Mouse (Mus musculus): Measurements from ENCODE around the gene 1700088E04Rik. TPM values are rescaled to one million over a fixed set of nuclear protein-coding genes. Genes with fewer than 3 reads are reported as not detected.
A peak's percentile ranks its signal among the peaks of the same experiment; 100 is the strongest.

The 1700088E04Rik gene
- 1 to 10 TPM in 1 of 2 experiments, under 1 TPM in 1; 0.54 to 1.1 TPM for total RNA-seq (2021)
- long read RNA-seq, experiment 1, result 0 reads
- long read RNA-seq, experiment 2, partial matches to known transcripts, result 0 of 3 reads
- long read RNA-seq, experiment 2, other reads (novel, unspliced or antisense), result 0 of 3 reads

DNA sequence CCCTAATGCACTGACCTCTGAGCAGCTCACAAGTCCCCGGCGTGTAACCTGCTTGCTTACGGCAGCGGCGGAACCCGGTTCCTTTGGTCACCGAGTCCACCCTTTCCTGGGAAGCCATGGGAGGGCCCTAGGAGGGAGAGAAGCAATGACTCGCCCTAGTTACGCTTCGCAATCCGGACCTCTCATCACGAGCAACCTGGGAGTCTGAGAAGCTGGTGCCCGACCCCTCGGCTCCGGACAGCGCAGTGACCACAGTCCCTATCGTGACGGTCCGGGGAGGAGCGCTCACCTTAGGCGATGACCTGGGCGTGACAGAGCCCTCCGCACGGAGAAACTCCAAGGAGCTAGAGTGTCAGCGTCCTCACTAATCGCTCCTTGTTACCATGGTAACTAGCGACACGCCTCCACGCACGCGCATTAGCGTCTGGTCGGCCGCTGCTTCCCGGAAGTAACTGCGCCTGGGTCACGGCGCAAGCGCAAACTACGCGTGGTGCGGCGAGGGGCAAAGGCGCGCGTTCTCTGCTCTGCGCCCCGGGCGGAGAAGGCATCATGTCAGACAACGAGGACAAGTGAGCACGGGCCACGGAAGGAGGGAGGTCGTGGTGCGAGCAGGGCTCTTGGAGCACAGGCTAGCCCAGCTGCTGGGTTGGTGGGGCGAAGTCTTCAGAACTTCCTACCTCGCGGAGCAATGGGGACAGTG is at the start of gene 1700088E04Rik, which contains the start of gene Polr2f:
TSS of gene 1700088E04Rik (minus strand) at position 388 of the 700 bp plus-strand sequence.
TSS of gene Polr2f (plus strand) at position 144 of the 700 bp plus-strand sequence.
- peak; percentile 95 for DNase-seq

DNA sequence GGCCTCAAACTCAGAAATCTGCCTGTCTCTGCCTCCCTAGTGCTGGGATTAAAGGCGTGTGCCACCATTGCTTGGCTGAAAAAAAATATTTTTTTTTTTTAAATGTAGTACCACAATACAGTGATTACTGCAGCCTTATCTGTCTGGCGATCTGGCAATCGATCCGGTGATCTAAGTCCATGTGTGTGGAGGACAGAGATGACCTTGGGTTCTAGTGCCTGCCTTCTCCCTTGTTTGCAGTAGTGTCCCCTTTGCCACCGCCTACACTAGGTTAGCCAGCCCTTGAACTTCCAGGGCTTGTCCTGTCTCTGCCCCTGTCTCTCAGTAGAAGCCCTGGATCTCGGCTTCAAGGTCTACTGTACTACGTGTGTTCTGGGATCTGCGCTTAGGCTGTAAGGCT is 46.8 kb upstream of the 1700088E04Rik start:
- DNase-seq, result no peak

DNA sequence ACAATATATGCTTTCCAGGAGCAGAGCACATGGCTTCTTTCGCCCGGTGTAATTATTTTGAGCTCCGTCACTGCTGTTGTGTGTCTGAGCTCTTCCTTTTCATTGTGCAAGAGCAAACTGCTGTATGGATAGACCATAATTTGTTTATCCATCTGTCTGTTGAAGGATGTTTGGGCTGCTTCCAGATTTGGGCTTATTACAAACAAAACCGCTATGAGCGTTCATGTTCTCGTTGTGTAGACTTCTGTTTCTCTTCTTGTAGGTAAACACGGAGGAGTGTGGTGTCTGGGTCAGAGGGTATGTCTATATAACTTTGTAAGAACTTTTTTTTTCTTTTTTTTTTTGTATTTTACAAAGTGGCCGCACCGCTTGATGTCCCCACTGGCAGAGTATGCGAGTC is 44.2 kb upstream of the 1700088E04Rik start:
- DNase-seq, result no peak

DNA sequence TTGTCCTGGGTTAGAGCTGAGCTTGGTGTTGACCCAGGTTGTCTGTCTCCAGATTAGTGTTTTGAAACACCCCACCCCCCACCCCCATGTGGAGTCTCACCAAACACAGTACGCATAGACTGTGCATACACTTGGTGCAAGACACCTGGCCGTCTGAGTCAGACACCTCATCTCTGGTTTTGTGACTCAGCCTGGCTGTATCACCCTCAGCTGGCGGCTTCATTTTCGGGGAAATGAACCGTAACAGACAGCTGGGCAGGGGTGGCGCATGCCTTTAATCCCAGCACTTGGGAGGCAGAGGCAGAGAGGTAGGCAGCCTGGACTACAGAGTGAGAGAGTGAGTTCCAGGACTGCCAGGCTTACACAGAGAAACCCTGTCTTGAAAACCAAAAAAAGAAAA is 35.9 kb upstream of the 1700088E04Rik start:
- no peak for DNase-seq

DNA sequence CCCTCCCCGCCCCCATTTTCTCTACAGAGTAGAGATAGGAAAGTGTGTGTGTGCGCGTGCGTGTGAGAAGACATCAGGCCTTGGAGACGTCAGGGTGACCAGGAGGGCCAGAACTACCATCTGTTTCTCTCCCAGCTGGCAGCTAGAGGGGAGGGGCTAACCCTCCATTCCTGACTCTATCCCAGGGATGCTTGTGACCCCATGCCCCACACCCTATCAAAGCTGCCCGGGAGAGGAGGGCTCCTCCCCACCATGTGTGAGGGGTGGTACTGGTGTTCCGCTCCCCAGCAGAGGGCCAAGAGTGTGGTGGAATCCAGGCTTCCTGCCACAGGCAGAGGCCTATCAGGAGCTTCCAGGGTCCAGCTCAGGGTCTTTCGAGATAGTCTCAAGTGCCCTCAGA is 25.7 kb upstream of the 1700088E04Rik start:
- DNase-seq, result no peak

DNA sequence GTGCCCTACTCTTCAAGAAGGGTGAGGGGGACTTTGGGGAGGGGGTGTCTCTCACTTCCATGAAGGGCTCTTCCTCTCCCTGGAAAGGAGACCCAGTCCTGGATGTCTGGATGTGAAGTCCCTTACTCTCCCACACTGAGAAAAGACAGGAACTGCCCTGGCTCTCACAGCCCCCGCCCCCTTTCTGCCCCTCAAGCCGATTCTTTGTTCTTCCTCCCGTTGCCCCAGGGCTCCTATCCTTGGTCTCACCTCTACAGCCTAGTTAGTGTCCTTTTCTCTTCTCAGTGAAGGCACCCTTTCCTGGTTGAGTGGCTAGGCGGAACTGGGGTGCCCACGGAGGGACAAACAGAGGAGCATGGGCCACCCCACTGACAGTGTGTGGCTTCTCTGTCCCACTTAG is 24.1 kb upstream of the 1700088E04Rik start, which contains the start of gene Sox10:
TSS of gene Sox10 (minus strand) at position 101 of the 400 bp plus-strand sequence.
- no peak for DNase-seq

DNA sequence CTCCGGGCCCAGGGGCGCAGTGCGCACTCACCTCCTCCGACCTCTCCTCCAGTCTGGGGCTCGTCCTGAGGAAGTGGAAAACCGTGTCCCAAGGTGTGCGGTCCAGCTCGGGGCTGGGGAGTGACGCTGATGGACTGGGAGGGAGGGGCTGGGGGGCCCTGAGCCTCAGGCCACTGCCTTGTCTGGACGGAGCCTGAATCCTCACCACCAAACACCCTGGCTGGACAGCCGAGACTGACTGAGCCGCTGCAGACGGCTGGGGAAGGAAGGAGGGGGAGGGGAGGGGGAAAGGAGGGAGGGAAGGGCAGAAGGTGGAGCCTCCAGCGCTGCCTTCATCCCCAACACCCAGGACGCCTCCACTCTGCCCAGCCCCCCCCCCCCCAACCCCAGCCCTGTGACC is 23.2 kb upstream of the 1700088E04Rik start:
- no peak for DNase-seq

DNA sequence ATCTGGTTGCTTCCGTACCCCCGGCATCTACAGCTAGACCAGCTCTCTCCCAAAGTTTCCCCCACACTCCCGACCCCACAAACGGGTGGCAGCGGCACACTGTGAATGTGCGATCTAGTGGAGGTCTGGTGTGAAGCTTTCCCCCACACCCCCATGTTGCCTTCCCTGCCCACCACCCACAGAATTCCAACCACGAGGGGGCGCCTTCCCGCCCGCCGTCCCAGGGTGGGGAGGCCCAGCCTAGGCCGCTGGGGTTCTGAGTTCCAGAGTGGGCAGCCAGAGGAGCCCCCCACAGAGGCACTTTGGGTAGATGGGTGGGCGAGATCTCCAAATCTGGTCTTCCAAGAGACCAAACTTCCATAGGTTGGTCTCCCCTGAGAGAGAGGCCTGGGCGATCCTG is 21.8 kb upstream of the 1700088E04Rik start:
- no peak for DNase-seq

DNA sequence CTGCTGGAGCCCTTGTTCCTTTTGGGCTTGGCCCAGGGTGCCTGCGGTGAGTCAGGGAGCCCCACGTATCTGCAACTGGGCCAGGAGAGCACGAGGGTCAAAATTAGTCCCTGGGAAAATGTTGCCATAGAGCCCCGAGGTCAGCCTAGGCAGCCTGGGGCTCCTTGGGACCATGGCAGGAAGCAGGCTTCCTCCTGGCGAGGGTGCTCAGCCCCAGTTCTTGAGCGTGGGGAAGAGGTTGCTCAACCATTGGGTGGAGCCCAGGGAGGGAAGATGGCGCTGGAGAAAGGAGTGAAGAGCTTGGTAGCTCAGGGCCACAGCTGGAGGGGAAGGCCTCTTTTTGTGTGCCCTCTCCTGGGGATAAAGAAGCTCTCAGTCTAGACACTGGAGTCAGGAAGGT is 21.2 kb upstream of the 1700088E04Rik start:
- no peak for DNase-seq

DNA sequence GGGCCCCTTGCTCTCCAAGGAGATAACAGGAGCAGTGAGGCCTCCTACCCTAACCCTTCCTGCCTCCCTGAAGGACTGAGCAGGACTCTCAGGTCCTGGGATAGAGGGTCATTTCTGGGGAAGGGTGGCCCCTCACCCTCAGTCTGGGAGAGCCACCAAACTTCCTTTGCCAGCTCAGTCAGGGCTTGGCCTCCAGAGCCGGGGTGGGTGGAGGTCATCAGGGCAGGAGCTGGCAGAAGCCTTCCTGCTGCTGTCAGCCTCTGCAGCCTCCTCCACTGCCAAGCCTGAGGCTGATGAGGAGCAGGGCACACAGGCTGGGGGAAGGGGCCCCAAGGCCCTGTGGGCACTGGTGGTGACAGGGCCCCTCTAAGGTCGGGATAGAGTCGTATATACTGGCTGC is 14.5 kb upstream of the 1700088E04Rik start:
- no peak for DNase-seq

DNA sequence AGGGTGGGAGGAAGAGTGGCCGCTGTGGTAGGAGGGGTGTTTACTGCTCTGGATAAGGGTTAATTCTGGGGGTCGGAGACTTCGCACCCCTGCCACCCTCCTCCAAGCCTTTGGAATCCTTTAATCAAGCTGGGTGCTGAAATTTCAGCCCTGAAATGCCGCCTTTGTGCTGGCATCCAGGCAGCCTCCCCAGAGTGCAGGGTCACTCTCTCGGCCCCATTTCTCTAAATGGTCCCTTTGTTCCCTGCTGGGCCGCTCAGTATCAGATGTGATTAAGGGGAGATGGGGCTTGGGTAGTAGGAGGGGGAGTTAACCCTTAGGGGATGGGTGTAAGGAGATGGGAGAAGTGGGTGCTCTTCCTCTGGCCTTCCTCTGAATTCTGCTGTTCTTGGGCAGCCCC is 11.7 kb upstream of the 1700088E04Rik start:
- DNase-seq, result no peak

DNA sequence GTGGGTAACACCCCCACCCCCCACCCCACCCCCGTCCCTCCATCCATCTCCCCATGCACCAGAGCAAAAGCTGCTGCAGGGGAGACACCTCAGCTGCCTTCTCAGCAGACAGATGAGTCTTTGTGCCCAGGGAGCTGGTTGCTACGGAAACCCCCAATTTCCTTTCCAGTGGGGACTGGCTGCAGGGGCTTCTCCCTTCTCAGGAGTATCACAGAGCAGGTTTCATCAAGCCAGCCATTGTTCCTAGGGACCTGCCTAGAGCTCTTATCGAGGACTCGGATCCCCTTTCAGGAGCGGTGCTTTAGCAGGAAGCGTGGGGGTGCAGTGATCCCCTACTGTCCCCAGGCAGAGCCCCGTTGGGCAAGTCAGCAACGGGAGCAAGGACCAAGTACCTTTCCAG is 10.8 kb upstream of the 1700088E04Rik start:
- no peak for DNase-seq

DNA sequence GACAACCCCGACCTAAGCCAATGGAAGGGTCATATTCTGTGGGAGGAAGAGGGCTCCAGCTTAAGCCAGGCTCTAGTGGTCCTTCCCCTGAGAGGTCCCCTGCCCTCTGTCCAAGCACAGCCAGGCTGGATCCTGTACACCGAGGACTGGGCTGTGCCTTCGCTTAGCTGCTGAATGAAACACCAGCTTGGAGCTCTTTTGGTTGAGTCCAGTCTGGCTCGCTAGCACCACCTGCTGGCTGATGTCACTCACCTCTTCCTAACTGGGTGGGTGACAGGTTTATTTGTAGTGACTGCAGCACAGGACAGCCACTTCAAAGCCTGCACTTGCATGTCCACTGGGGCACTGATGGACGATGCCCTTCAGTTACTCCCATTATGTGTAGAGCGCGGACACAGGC is 7.5 kb upstream of the 1700088E04Rik start:
- DNase-seq, result peak; percentile 93

DNA sequence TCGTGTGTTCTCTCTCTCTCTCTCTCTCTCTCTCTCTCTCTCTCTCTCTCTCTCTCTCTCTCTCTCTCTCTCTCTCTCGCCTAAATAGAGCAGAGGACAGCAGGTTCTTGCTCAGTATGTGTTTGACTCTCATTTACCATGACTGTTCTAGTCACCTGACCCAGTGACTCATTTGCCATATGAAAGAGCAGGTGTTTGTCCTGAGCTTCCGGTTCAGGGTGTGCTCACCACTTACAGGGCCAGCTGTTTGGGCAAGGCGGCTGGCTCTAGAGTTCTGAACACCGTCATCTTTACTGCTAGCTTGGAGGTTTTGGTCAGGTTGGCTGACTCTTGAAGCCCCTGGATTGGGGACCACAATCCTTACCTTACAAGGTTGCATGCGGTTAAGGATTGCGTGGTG is 4.5 kb upstream of the 1700088E04Rik start:
- no peak for DNase-seq

DNA sequence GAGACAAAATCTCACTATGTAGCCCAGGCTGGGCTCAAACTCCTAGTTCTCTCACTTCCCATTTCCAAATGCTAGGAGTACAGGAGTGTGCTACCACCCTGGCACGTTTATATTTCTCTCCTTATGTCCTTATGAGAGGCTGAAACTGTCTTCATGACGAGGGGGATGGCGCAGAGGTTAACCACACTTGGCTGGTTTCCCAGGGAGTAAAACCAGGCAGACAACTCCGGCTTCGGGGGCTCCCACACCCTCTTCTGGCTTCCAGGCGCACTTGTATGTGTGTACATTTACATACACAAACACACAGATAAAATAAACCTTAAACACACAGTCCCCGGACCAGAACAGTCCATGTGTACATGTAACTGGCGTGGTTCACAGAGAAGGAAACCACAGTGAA is 3.0 kb upstream of the 1700088E04Rik start:
- no peak for DNase-seq

DNA sequence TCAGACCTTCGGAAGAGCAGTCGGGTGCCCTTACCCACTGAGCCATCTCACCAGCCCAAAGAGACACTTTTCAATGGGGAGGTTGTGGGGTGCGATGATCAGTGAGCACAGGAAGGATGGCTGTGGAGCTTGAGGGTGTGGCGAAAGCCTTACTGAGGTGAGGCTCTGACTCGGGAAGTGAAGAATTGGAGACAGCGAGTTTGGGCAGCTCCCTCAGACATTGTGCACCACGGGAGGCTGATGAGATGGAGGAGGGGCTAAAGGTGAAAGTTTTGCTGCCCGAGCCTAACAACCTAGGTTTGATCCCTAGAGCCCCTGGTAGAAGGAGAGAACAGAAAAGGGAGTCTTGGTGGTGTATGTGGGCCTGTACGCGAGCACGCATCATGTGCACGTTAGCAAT is 2.3 kb upstream of the 1700088E04Rik start:
- no peak for DNase-seq

DNA sequence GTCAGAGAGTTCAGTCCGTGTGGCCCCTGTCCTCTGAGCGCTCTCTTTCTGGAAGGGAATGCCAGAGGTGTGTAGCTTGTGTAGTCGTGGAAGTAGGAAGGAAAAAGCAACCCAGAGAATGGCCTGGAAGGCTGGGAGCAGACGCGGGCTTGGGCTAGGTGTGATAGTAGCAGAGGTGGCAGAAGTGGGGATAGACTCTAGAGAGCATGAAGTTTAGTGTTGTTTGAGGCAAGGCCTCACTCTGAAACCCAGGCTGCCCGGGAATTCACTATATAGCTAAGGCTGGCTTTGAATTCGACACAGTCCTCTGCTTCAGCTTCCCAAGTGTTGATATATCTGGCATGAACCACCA is 489 bp upstream of the 1700088E04Rik start:
- DNase-seq, result no peak

DNA sequence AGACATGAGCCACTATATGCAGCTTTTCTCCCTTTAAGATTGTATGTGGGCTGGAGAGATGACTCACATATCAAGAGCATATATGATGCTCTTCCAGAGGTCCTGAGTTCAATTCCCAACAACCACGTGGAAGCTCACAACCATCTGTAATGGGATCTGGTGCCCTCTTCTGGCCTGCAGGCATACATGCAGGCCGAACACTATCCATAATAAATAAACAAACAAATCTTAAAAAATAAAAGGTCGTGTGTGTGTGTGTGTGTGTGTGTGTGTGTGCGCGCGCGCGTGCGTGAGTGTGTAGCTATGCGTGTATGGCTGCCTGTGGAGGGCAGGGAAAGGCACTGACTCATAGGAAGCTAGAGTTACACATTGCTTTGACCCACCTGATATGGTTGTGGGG is 1.4 kb downstream of the 1700088E04Rik start:
- no peak for DNase-seq

DNA sequence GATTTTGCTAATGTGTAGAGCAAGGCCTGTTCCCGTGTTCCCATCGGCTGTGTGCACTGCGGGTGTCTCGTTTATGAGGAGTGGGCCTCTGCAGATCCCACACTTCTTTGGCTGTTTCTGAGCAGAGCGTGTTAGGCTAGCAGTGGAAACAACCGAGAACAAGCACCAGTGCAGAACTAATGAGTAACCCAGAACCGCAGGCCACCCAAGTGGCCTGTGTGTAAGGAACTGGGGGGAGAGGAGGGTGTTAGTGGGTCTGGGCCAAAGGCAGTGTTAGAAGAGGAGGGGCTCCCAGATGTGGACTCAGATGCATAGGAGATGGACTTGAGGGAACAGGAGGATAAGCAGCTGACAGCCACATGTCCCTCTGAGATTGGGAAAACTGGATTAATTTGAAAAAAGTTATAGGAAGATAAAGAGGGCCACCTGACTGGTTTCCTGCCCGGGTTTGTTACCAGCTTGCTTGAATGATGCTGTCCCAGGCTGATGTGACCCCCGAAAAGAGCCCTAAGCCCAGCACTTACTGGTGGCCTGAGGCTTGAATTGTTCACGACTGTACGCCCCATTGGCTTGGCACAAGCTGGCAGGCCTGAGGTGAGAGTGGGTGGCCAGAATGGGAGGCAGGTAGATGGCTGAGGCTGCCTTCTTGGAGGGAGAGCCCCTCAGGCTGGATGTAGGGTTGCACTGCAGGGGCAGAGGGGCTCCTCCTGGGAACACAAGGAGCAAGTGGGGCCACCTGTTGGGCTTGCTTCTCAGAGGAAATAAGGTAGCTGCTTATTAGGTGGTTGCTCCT is 5.1 kb downstream of the 1700088E04Rik start:
- DNase-seq, result no peak

DNA sequence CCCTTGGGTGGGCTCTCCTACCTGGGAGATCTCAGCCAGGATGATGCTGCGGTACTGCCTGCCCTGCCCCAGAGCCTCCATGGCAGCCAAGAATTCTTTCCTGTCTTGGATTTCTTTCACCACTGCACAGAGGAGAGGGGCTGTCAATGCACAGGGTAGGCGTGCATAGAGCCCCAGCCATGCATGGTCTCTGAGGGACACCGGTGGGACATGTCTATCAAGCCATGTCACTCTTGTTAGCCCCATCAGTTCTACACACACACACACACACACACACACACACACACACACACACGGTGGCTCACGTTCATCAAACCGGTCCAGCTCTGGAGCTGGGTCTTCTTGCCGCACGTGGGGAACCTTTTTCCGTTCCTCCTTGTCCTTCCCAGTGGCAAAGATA is 5.7 kb downstream of the 1700088E04Rik start:
- DNase-seq, result no peak

DNA sequence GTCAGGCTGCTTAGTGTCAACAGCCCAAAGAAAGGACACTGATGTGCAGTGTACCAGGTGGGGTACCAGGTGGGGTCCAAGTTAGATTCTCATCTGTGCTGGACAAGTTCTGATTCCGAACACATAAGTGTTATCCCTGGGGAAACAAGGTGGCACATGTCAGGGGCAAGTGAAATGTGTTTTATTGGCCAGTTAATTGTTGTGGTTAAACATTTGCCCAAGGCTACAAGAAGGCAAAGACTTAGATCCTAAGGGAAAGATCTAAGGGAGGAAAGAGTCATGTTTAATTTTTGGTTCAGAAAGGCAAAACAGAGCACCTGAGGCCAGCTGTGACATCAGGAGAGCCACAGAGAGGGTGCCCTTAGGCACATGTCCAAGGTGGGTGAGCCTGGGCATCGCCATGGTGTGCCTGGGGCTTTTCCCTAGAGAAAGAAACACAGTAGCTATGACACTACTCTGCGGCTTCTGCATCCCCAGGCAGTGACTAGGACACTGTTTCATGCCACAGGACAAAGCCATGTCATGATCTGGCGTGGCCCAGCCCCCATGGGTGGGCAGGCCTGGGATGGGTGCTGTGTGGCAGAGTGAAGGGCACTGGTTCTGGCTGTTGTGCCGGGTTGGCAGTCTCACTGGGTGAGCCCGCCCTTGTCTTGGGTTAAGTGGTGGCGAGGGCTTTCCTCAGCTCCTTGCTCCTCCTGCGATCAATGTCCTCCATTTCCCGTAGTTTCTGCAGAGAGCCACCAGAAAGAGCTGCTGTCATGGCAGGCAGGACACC is 6.4 kb downstream of the 1700088E04Rik start:
- no peak for DNase-seq

DNA sequence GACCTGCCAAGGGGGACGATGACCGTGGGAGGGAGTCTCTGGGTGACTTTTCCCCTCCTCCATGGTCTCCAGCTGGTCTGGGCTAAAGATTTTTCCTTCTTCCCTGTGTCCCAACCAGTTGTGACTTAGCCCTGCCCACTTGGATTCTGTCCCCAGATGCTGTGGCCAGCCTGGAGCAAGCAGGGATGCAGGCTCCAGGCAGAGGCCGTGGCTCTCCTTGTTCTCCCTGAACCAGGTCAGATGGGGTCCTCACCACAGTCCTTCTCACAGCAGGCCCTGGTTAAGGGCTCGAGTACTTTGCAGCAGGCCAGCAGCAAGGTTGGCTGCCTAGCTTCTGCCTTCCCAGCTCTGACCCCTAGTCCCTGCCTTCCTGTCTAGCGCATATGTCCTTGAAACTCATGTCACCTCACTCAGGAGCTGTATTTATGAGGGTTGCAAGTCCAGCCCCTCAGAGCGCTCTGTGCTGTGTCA is 7.8 kb downstream of the 1700088E04Rik start:
- peak; percentile 40 for DNase-seq

DNA sequence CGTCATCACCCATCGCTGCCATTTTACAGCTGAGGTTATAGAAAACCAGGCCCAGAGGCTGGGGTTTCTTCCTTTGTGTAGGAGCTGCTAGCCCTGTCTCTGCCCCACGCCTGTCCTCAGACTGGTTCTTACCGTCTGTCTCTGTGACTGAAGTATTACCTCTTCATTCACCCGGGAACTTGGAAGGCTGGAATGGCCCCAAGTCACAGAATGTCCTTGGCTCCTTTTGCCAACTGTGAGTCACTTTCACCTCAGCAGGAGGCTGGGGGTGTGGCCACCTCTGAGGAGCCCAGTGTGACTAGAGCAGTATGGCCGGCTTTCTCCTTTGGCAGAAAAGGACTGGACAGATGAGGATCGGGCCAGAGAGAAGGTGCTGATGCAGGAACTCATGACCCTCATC is 9.6 kb downstream of the 1700088E04Rik start:
- no peak for DNase-seq
